Mouse (Mus musculus) layer of hippocampus, adult 9-10 months (tissue): Measurements from ENCODE around the gene Gm10715.
"Not testable (repeated sequence)": the region's sequence is repeated elsewhere in the genome, so short reads cannot be mapped to it uniquely, and the experiment has no call there.

Experiments
- DNase-seq: peaks from one replicate; pipeline ENCODE4 v3.0.0; 2022; ENCODE audit warnings: low spot score

Gene Gm10715

GRCm38 (mm10) chr9:3036577-3036976, at the start of gene Gm10715:
Gene Gm10715 (plus strand): TSS chr9:3036877.
- DNase-seq: not testable (repeated sequence)

DNA sequence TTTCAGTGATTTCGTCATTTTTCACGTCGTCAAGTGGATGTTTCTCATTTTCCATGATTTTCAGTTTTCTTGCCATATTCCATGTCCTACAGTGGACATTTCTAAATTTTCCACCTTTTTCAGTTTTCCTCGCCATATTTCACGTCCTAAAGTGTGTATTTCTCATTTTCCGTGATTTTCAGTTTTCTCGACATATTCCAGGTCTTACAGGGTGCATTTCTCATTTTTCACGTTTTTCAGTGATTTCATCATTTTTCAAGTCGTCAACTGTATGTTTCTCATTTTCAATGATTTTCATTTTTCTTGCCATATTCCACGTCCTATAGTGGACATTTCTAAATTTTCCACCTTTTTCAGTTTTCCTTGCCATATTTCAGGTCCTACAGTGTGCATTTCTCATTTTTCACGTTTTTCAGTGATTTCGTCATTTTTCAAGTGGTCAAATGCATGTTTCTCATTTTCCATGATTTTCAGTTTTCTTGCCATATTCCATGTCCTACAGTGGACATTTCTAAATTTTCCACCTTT, 36.2 kb upstream of the Gm10715 start, which contains the start of gene Gm10722:
Gene Gm10722 (plus strand): TSS at position 478 of the 528 bp plus-strand sequence.
- DNase-seq: not testable (repeated sequence)

- DNase-seq: peak; percentile 20
Observed at GRCm38 (mm10) chr9:3001006-3001405, 35.7 kb upstream of the Gm10715 start.

DNA sequence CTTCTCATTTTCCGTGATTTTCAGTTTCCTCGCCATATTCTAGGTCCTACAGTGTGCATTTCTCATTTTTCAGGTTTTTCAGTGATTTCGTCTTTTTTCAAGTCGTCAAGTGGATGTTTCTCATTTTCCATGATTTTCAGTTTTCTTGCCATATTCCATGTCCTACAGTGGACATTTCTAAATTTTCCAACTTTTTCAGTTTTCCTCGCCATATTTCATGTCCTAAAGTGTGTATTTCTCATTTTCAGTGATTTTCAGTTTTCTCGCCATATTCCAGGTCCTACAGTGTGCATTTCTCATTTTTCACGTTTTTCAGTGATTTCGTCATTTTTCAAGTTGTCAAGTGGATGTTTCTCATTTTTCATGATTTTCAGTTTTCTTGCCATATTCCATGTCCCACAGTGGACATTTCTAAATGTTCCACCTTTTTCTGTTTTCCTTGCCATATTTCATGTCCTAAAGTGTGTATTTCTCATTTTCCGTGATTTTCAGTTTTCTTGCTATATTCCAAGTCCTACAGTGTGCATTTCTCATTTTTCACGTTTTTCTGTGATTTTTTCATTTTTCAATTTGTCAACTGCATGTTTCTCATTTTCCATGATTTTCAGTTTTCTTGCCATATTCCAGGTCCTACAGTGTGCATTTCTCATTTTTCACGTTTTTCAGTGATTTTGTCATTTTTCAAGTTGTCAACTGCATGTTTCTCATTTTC, 34.6 kb upstream of the Gm10715 start:
- peak; percentile 100 for DNase-seq

DNA sequence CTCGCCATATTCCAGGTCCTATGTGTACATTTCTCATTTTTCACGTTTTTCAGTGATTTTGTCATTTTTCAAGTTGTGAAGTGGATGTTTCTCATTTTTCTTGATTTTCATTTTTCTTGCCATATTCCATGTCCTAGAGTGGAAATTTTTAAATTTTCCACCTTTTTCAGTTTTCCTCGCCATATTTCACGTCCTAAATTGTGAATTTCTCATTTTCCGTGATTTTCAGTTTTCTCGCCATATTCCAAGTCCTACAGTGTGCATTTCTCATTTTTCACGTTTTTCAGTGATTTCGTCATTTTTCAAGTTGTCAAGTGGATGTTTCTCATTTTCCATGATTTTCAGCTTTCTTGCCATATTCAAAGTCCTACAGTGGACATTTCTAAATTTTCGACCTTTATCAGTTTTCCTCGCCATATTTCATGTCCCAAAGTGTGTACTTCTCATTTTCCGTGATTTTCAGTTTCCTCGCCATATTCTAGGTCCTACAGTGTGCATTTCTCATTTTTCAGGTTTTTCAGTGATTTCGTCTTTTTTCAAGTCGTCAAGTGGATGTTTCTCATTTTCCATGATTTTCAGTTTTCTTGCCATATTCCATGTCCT, 33.8 kb upstream of the Gm10715 start, which contains the start of gene Gm11168:
Gene Gm11168 (plus strand): TSS at position 553 of the 603 bp plus-strand sequence.
- not testable (repeated sequence) for DNase-seq

DNA sequence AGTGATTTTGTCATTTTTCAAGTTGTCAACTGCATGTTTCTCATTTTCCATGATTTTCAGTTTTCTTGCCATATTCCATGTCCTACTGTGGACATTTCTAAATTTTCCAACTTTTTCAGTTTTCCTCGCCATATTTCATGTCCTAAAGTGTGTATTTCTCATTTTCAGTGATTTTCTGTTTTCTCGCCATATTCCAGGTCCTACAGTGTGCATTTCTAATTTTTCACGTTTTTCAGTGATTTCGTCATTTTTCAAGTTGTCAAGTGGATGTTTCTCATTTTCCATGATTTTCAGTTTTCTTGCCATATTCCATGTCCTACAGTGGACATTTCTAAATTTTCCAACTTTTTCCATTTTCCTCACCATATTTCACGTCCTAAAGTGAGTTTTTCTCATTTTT, 30.5 kb upstream of the Gm10715 start:
- DNase-seq: not testable (repeated sequence)

- peak; percentile 100 for DNase-seq
Observed at GRCm38 (mm10) chr9:3006636-3007035, 30.0 kb upstream of the Gm10715 start.

GRCm38 (mm10) chr9:3007272-3007671, 29.4 kb upstream of the Gm10715 start:
- not testable (repeated sequence) for DNase-seq

DNA sequence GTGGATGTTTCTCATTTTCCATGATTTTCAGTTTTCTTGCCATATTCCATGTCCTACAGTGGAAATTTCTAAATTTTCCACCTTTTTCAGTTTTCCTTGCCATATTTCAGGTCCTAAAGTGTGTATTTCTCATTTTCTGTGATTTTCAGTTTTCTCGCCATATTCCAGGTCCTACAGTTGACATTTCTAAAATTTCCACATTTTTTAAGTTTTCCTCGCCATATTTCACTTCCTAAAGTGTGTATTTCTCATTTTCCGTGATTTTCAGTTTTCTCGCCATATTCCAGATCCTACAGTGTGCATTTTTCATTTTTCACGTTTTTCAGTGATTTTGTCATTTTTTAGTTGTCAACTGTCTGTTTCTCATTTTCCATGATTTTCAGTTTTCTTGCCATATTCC, 27.3 kb upstream of the Gm10715 start:
- DNase-seq: not testable (repeated sequence)

DNA sequence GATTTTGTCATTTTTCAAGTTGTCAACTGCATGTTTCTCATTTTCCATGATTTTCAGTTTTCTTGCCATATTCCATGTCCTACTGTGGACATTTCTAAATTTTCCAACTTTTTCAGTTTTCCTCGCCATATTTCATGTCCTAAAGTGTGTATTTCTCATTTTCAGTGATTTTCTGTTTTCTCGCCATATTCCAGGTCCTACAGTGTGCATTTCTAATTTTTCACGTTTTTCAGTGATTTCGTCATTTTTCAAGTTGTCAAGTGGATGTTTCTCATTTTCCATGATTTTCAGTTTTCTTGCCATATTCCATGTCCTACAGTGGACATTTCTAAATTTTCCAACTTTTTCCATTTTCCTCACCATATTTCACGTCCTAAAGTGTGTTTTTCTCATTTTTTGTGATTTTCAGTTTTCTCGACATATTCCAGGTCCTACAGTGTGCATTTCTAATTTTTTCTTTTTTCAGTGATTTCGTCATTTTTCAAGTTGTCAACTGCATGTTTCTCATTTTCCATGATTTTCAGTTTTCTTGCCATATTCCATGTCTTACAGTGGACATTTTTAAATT, 24.5 kb upstream of the Gm10715 start:
- DNase-seq: not testable (repeated sequence)

DNA sequence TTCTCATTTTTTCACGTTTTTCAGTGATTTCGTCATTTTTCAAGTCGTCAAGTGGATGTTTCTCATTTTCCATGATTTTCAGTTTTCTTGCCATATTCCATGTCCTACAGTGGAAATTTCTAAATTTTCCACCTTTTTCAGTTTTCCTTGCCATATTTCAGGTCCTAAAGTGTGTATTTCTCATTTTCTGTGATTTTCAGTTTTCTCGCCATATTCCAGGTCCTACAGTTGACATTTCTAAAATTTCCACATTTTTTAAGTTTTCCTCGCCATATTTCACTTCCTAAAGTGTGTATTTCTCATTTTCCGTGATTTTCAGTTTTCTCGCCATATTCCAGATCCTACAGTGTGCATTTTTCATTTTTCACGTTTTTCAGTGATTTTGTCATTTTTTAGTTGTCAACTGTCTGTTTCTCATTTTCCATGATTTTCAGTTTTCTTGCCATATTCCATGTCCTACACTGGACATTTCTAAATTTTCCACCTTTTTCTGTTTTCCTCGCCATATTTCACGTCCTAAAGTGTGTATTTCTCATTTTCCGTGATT, 23.9 kb upstream of the Gm10715 start, which contains the start of gene Gm10721:
Gene Gm10721 (plus strand): TSS at position 408 of the 547 bp plus-strand sequence.
- not testable (repeated sequence) for DNase-seq

GRCm38 (mm10) chr9:3015354-3015753, 21.3 kb upstream of the Gm10715 start, which contains the start of gene Gm10720:
Gene Gm10720 (plus strand): TSS chr9:3015654.
- not testable (repeated sequence) for DNase-seq

DNA sequence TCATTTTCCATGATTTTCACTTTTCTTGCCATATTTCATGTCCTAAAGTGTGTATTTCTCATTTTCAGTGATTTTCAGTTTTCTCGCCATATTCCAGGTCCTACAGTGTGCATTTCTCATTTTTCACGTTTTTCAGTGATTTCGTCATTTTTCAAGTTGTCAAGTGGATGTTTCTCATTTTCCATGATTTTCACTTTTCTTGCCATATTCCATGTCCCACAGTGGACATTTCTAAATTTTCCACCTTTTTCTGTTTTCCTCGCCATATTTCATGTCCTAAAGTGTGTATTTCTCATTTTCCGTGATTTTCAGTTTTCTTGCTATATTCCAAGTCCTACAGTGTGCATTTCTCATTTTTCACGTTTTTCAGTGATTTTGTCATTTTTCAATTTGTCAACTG, 20.8 kb upstream of the Gm10715 start:
- DNase-seq: not testable (repeated sequence)

DNA sequence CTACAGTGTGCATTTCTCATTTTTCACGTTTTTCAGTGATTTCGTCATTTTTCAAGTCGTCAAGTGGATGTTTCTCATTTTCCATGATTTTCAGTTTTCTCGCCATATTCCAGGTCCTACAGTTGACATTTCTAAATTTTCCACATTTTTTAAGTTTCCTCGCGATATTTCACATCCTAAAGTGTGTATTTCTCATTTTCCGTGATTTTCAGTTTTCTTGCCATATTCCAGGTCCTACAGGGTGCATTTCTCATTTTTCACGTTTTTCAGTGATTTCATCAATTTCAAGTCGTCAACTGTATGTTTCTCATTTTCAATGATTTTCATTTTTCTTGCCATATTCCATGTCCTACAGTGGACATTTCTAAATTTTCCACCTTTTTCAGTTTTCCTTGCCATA, 19.6 kb upstream of the Gm10715 start, which contains the start of gene Gm10719:
Gene Gm10719 (plus strand): TSS at position 301 of the 400 bp plus-strand sequence.
- DNase-seq: not testable (repeated sequence)

DNA sequence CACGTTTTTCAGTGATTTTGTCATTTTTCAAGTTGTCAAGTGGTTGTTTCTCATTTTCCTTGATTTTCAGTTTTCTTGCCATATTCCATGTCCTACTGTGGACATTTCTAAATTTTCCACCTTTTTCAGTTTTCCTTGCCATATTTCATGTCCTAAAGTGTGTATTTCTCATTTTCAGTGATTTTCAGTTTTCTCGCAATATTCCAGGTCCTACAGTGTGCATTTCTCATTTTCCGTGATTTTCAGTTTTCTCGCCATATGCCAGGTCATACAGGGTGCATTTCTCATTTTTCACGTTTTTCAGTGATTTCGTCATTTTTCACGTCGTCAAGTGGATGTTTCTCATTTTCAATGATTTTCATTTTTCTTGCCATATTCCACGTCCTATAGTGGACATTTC, 17.7 kb upstream of the Gm10715 start:
- not testable (repeated sequence) for DNase-seq

DNA sequence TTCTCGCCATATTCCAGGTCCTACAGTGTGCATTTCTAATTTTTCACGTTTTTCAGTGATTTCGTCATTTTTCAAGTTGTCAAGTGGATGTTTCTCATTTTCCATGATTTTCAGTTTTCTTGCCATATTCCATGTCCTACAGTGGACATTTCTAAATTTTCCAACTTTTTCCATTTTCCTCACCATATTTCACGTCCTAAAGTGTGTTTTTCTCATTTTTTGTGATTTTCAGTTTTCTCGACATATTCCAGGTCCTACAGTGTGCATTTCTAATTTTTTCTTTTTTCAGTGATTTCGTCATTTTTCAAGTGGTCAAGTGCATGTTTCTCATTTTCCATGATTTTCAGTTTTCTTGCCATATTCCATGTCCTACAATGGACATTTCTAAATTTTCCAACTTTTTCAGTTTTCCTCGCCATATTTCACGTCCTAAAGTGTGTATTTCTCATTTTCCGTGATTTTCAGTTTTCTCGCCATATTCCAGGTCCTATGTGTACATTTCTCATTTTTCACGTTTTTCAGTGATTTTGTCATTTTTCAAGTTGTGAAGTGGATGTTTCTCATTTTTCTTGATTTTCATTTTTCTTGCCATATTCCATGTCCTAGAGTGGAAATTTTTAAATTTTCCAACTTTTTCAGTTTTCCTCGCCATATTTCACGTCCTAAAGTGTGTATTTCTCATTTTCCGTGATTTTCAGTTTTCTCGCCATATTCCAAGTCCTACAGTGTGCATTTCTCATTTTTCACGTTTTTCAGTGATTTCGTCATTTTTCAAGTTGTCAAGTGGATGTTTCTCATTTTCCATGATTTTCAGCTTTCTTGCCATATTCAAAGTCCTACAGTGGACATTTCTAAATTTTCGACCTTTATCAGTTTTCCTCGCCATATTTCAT, 16.6 kb upstream of the Gm10715 start:
- peak; percentile 43 for DNase-seq

DNA sequence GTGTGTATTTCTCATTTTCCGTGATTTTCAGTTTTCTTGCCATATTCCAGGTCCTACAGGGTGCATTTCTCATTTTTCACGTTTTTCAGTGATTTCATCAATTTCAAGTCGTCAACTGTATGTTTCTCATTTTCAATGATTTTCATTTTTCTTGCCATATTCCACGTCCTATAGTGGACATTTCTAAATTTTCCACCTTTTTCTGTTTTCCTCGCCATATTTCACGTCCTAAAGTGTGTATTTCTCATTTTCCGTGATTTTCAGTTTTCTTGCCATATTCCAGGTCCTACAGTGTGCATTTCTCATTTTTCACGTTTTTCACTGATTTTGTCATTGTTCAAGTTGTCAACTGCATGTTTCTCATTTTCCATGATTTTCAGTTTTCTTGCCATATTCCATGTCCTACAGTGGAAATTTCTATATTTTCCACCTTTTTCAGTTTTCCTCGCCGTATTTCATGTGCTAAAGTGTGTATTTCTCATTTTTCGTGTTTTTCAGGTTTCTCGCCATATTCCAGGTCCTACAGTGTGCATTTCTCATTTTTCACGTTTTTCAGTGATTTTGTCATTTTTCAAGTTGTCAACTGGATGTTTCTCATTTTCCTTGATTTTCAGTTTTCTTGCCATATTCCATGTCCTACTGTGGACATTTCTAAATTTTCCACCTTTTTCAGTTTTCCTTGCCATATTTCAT, 14.2 kb upstream of the Gm10715 start:
- DNase-seq: peak; percentile 92

DNA sequence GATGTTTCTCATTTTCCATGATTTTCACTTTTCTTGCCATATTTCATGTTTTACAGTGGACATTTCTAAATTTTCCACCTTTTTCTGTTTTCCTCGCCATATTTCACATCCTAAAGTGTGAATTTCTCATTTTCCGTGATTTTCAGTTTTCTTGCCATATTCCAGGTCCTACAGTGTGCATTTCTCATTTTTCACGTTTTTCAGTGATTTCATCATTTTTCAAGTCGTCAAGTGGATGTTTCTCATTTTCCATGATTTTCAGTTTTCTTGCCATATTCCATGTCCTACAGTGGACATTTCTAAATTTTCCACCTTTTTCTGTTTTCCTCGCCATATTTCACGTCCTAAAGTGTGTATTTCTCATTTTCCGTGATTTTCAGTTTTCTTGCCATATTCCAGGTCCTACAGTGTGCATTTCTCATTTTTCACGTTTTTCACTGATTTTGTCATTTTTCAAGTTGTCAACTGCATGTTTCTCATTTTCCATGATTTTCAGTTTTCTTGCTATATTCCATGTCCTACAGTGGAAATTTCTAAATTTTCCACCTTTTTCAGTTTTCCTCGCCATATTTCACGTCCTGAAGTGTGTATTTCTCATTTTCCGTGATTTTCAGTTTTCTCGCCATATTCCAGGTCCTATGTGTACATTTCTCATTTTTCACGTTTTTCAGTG, 13.2 kb upstream of the Gm10715 start, which contains the start of gene Gm10718:
Gene Gm10718 (plus strand): TSS at position 236 of the 673 bp plus-strand sequence.
- DNase-seq: peak; percentile 63

- DNase-seq: peak; percentile 100
Observed at GRCm38 (mm10) chr9:3023985-3024648, 12.6 kb upstream of the Gm10715 start.
